Mouse (Mus musculus) heart, adult 18-20 months (tissue): ENCODE measurements at regions not wholly inside any gene's neighbourhood (a gene's known extent, or its start where the extent isn't known, plus 50 kb on each side); places are given as distances from the start of the nearest gene placed in this dataset.

Experiments
- DNase-seq, 2 experiments: peaks; one replicate each; pipeline ENCODE4 v3.0.0; 2021 to 2022; ENCODE audit warnings: mixed read lengths in 1 of 2

- DNase-seq: no peak
Observed at GRCm38 (mm10) chr6:116901816-116902215, 185.1 kb upstream of the Tmem72 start.

- DNase-seq: no peak
Observed at GRCm38 (mm10) chr6:116902371-116902770, 185.7 kb upstream of the Tmem72 start.

GRCm38 (mm10) chr6:116906426-116907172 is 189.9 kb upstream of the Tmem72 start:
- DNase-seq: no peak

- DNase-seq: no peak
Observed at GRCm38 (mm10) chr6:116910607-116911006, 193.9 kb upstream of the Tmem72 start.

GRCm38 (mm10) chr6:116912161-116912560 is 195.4 kb upstream of the Tmem72 start:
- no peak for DNase-seq

GRCm38 (mm10) chr6:116914073-116914472 is 197.4 kb upstream of the Tmem72 start:
- DNase-seq: no peak

- no peak for DNase-seq
Observed at GRCm38 (mm10) chr6:116935024-116935423, 218.3 kb upstream of the Tmem72 start.

- no peak for DNase-seq
Observed at GRCm38 (mm10) chr6:116941576-116941975, 224.9 kb upstream of the Tmem72 start.

- DNase-seq: no peak
Observed at GRCm38 (mm10) chr6:116942696-116943095, 225.6 kb upstream of the Cxcl12 start.

GRCm38 (mm10) chr6:116946083-116946732 is 222.1 kb upstream of the Cxcl12 start:
- DNase-seq: no peak

GRCm38 (mm10) chr6:116959611-116960010 is 208.7 kb upstream of the Cxcl12 start:
- no peak for DNase-seq

GRCm38 (mm10) chr6:116960641-116961040 is 207.7 kb upstream of the Cxcl12 start:
- no peak for DNase-seq

- peak in 1 of 2 experiments; percentile 13 for DNase-seq
Observed at GRCm38 (mm10) chr6:116966436-116966835, 201.9 kb upstream of the Cxcl12 start.

GRCm38 (mm10) chr6:116969381-116969910 is 198.9 kb upstream of the Cxcl12 start:
- DNase-seq: peak; percentile 8 to 16

- no peak for DNase-seq
Observed at GRCm38 (mm10) chr6:116974841-116975240, 193.5 kb upstream of the Cxcl12 start.

GRCm38 (mm10) chr6:116980349-116980995 is 187.9 kb upstream of the Cxcl12 start:
- DNase-seq: peak; percentile 32 to 40

- no peak for DNase-seq
Observed at GRCm38 (mm10) chr6:116985147-116985737, 183.1 kb upstream of the Cxcl12 start.

- no peak for DNase-seq
Observed at GRCm38 (mm10) chr6:116986266-116987000, 181.9 kb upstream of the Cxcl12 start.

- DNase-seq: no peak
Observed at GRCm38 (mm10) chr6:116987243-116987642, 181.1 kb upstream of the Cxcl12 start.

- DNase-seq: no peak
Observed at GRCm38 (mm10) chr6:116998948-116999682, 169.2 kb upstream of the Cxcl12 start.

- peak in 1 of 2 experiments; percentile 6 for DNase-seq
Observed at GRCm38 (mm10) chr6:116999940-117000339, 168.4 kb upstream of the Cxcl12 start.
